Mouse (Mus musculus) mouse trophoblast stem cell (cell line): ENCODE results near the gene Fry.

ENCODE experiments used
- in situ Hi-C, 2 experiments: fragments of 300-500 bp; cut with MseI, MboI; formaldehyde crosslinking; loops; 2 replicates in 1 of 2; 3 replicates in 1 of 2; pipeline ENCODE4 v1.15.1; 2025

The Fry gene

GRCm38 (mm10) chr5:150118455-150119241 lies at the start of gene Fry:
Gene Fry, plus strand, starts transcription at chr5:150118645.
- in situ Hi-C loops, result no loop called here

- in situ Hi-C loops, result no loop called here
Measured at GRCm38 (mm10) chr5:150070086-150070485, 48.4 kb upstream of the Fry start.

- in situ Hi-C loops, result no loop called here
Measured at GRCm38 (mm10) chr5:150071738-150072137, 46.7 kb upstream of the Fry start.

GRCm38 (mm10) chr5:150079866-150080797 lies 38.3 kb upstream of the Fry start:
- in situ Hi-C loops, result no loop called here

GRCm38 (mm10) chr5:150082696-150083095 lies 35.7 kb upstream of the Fry start:
- in situ Hi-C loops, result no loop called here

- in situ Hi-C loops, result no loop called here
Measured at GRCm38 (mm10) chr5:150083190-150083589, 35.3 kb upstream of the Fry start.

GRCm38 (mm10) chr5:150097620-150098019 lies 20.8 kb upstream of the Fry start:
- in situ Hi-C loops, result no loop called here

GRCm38 (mm10) chr5:150098754-150099153 lies 19.7 kb upstream of the Fry start:
- in situ Hi-C loops, result no loop called here

- in situ Hi-C loops, result no loop called here
Measured at GRCm38 (mm10) chr5:150101789-150102188, 16.7 kb upstream of the Fry start.

GRCm38 (mm10) chr5:150106358-150106757 lies 12.1 kb upstream of the Fry start:
- in situ Hi-C loops, result no loop called here

- in situ Hi-C loops, result loop anchor here in 1 of 2 experiments (5.0 kb wide), 1 partner anchor 46 kb away; no protein-coding TSS in a partner anchor
Measured at GRCm38 (mm10) chr5:150111236-150111635, 7.2 kb upstream of the Fry start.

GRCm38 (mm10) chr5:150114007-150114406 lies 4.4 kb upstream of the Fry start:
- in situ Hi-C loops, result loop anchor here in 1 of 2 experiments (5.0 kb wide), 1 partner anchor 43 kb away; no protein-coding TSS in a partner anchor

- in situ Hi-C loops, result loop anchor here in 1 of 2 experiments (5.0 kb wide), 1 partner anchor 43 kb away; no protein-coding TSS in a partner anchor
Measured at GRCm38 (mm10) chr5:150114778-150115177, 3.7 kb upstream of the Fry start.

GRCm38 (mm10) chr5:150115271-150116092 lies 3.0 kb upstream of the Fry start:
- in situ Hi-C loops, result no loop called here

GRCm38 (mm10) chr5:150116216-150116905 lies 2.1 kb upstream of the Fry start:
- in situ Hi-C loops, result no loop called here

- in situ Hi-C loops, result no loop called here
Measured at GRCm38 (mm10) chr5:150116906-150117216, 1.6 kb upstream of the Fry start.

GRCm38 (mm10) chr5:150118124-150118454 lies 356 bp upstream of the Fry start:
- in situ Hi-C loops, result no loop called here

- in situ Hi-C loops, result no loop called here
Measured at GRCm38 (mm10) chr5:150120676-150121075, 2.2 kb downstream of the Fry start.

GRCm38 (mm10) chr5:150122095-150122494 lies 3.6 kb downstream of the Fry start:
- in situ Hi-C loops, result no loop called here

GRCm38 (mm10) chr5:150122571-150122970 lies 4.1 kb downstream of the Fry start:
- in situ Hi-C loops, result no loop called here

- in situ Hi-C loops, result no loop called here
Measured at GRCm38 (mm10) chr5:150125920-150126319, 7.5 kb downstream of the Fry start.
